Mouse (Mus musculus): ENCODE measurements around the gene C5ar1. TPM values are rescaled to one million over a fixed set of nuclear protein-coding genes. Genes with fewer than 3 reads are reported as not detected.

C5ar1 gene
- total RNA-seq, 2 experiments from 2014 or later, result 1.8 to 1.9 TPM

DNA sequence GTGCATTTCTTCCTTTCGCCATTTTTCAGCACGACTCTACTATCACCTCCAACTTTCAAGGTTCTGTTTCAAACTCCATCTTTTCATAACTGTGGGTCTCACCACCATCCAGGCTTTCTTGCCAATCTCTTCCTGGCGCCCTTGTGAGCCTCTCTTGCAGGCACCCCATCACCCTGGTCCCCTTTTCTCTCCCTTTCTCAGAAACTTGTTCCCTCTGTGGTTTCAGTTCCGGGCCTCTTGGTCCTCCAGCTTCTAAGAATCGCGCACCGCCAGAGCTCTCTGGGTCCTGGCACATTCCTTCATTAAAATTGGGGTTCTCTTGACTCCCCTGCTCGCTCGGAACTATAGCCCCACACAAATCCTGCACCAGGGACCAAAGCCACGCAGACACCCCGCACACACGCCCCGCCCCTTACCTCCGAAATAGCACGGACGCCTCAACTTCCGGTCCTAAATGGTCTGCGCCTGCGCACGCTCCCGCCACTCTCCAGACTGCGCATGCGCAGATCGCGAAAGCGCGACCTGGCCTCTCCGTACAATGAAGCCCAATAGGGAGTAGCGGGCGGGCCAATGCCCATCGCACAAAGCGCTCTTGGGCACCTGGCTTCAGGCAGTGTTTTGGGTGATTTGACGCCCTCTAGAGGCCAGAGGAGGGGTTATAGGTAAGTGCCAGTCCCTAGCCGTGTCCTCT lies 37.6 kb downstream of the C5ar1 start, which contains the start of gene Dhx34:
Gene Dhx34, minus strand, starts transcription at position 456 of the 691 bp plus-strand sequence.
- DNase-seq, result peak; percentile 97

- no peak for DNase-seq
Observed at GRCm38 (mm10) chr7:16213986-16214385, 45.4 kb downstream of the C5ar1 start.

DNA sequence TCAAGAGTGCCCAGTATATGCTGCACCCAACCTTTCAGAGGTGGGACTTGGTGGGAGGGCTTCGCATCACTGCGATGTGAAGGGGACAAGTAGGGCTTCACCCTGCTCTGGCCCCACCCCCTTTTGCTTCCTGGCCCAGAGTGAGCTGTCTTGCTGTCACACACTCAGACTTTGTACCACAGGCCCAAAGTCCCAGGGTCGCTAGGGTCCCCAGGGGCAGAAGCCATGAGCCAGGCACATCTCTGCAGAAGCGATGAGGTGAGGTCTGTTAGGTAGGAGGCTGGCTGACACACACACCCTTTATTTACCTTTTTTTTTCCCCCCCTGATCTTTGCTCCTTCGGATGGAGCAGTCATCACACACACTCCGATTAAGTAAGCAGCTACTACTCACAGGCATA lies 46.1 kb downstream of the C5ar1 start:
- no peak for DNase-seq

- peak; percentile 25 for DNase-seq
Observed at GRCm38 (mm10) chr7:16210862-16211365, 48.4 kb downstream of the C5ar1 start.

- no peak for DNase-seq
Observed at GRCm38 (mm10) chr7:16208781-16209665, 50.3 kb downstream of the C5ar1 start.

DNA sequence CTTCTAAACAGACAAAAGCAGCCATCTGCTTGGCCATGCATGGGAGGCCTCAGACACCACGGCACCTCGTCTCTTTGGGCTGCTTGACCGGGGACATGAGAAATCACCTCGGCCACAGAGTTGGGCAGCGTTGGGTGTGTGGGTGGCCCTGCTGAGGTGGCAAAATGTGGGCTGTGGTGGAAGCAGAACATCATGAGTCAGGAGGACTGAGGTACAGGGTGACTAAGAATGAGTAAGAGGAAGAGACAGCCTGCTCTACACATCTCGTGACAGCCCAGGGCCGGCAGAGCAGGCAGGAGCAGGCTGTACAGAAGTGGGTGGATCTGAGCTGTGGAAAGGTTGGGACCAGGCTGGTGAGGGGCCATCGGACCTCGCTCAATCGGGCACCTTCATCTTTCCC lies 51.8 kb downstream of the C5ar1 start:
- no peak for DNase-seq

DNA sequence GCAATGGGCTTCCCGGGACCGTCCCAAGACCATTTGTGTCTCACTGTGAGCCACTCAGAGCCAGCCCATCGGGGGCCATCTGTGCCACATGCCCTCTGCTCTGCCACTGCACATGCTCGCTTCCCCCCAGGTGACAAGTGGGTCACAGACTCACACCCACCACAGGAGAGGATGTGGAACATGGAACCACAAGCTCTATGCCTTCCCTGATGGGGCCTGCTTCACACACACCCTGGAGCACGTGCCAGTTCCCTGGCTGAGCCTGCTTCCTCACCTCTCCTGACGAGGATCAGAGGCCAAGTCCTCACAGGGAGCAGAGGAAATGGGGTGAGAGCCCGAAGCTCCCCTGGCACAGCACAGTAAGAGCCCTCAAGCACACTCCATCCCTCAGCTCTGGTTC lies 52.3 kb downstream of the C5ar1 start:
- DNase-seq, result no peak

DNA sequence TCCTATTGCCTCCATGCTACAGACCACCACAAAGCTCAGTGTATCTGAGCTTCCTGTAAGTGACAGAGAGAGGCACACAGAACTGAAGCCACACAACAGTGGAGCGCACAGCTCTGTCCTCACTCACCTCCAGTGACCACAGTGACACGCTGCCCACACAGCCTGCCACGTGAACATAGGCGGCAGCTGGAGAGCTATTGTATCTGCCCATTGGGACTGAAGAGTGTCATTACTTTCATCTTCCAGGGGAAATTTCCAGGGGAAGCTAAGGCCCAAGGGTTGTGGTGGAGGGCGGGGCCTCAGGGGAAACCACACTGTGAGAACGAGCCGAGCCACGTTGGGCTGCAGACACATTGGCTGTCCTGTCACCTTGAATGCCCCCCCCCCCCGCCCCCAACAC lies 54.5 kb downstream of the C5ar1 start:
- DNase-seq, result no peak

GRCm38 (mm10) chr7:16203505-16203903 lies 55.8 kb downstream of the C5ar1 start:
- DNase-seq, result no peak

DNA sequence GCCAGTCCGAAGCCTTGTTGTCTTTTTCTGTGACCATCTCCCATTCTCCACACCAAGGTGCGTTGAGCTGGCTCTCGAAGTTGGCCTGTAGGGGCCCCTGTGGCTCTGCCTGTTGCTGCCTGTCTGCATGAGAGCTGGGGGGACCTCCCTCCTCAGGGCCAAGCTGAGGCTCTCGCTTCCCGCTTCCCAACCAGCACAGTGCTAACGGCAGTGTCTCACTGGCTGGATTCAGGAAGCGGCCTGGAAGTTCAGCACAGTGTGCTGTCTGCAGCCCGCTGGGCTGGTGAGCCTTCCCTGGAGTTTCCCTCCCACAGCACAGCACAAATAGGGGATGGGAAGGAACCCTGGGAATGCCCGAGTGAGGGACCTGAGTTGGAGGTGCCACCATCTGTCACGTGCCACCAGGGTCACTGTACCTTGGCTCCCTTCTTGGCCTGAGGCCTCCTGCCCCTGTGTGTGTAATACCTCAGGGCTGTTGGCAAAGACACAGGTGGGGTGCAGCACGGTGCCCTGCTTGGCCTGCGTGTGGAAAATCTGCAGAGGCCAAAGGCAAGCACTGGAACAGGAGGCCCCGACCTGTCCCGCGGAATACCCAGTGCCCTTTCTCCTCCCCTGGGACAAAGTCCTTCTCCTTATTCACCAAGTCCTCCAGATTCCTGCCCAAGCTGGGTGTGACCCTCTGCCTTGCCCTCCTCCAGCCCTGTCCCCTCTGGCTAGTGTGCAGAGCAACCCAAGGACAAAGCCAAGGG lies 56.4 kb downstream of the C5ar1 start:
- DNase-seq, result no peak

- DNase-seq, result no peak
Observed at GRCm38 (mm10) chr7:16201136-16201535, 58.2 kb downstream of the C5ar1 start.

DNA sequence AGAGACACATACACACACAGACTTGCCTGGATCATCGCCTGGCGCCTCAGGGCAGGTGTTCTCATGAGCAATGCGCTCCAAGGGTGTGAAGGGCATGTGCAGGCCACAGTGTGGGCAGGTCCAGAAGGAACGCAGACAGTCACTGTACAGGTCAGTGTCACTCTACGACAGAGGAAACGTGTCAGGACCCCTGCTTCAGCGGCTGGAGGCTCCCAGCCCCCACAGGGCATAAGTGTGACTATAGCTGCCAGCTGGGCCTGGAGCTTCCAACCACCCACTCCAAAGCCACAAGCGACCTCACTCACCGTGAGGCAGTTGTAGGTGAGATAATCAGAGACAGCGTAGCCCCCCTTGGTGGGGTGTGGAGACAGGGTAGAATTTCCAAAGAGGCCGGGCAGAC lies 60.8 kb downstream of the C5ar1 start:
- DNase-seq, result no peak

GRCm38 (mm10) chr7:16197166-16197565 lies 62.2 kb downstream of the C5ar1 start:
- DNase-seq, result no peak

Other genes with a start within 250 kb of the C5ar1 start
- 1 to 10 TPM; 7.6 to 7.8 TPM for gene Bicra, start 211.6 kb downstream of the C5ar1 start, total RNA-seq (2021)
- gene Zfp541, start 197.7 kb downstream of the C5ar1 start, total RNA-seq (2021), result not detected
- 100 to 1,000 TPM in 1 of 2 experiments, 10 to 100 TPM in 1; 90.4 to 104 TPM for gene Napa, start 161.1 kb downstream of the C5ar1 start, total RNA-seq (2021)
- gene Kptn, start 139.6 kb downstream of the C5ar1 start, total RNA-seq (2021), result 10 to 100 TPM; 23.8 to 25.9 TPM
- 1 to 10 TPM; 2.0 TPM for gene Slc8a2, start 129.7 kb downstream of the C5ar1 start, total RNA-seq (2021)
- 1 to 10 TPM; 8.6 to 9.4 TPM for gene Meis3, start 84.5 kb downstream of the C5ar1 start, total RNA-seq (2021)
- gene Dhx34, start 37.5 kb downstream of the C5ar1 start, total RNA-seq (2021), result 10 to 100 TPM in 1 of 2 experiments, 1 to 10 TPM in 1; 9.5 to 11.0 TPM
- under 1 TPM; 0.45 to 0.50 TPM for gene C5ar2, start 15.4 kb downstream of the C5ar1 start, total RNA-seq (2021)
- 10 to 100 TPM; 12.5 to 13.6 TPM for gene Inafm1, start 14.1 kb upstream of the C5ar1 start, total RNA-seq (2021)
- 10 to 100 TPM; 39.4 to 43.1 TPM for gene Ccdc9, start 27.3 kb upstream of the C5ar1 start, total RNA-seq (2021)
- gene Bbc3, start 48.9 kb upstream of the C5ar1 start, total RNA-seq (2021), result 1 to 10 TPM; 7.0 to 9.0 TPM
- 100 to 1,000 TPM; 105 to 110 TPM for gene Sae1, start 128.3 kb upstream of the C5ar1 start, total RNA-seq (2021)
- gene Zc3h4, start 141.4 kb upstream of the C5ar1 start, total RNA-seq (2021), result 10 to 100 TPM; 36.8 to 39.3 TPM
- gene Tmem160, start 193.2 kb upstream of the C5ar1 start, total RNA-seq (2021), result 10 to 100 TPM; 70.3 to 77.9 TPM
- gene Npas1, start 218.2 kb upstream of the C5ar1 start, total RNA-seq (2021), result not detected

Data from heart, postnatal 4 days (tissue).